Mouse (Mus musculus) midbrain, embryonic 16.5 days (tissue): ENCODE data around the gene Gm49383. TPM values are rescaled to one million over a fixed set of nuclear protein-coding genes. Genes with fewer than 3 reads are reported as not detected.
A peak's percentile ranks its signal among the peaks of the same experiment; 100 is the strongest.

Experiments used
- ATAC-seq: fragments of 200-750 bp; cut with Nextera tagmentation; 2 replicates; pipeline ENCODE4 v1.8.0; 2017; ENCODE audit warnings: moderate TSS enrichment
- H3K27ac ChIP-seq: fragments of 300-500 bp; sonication (generic); 2 replicates; pipeline ENCODE4 v1.5.1; 2014; ENCODE audit warnings: mild to moderate bottlenecking, low read length, mixed read lengths
- H3K27me3 ChIP-seq: fragments of 300-500 bp; sonication (generic); 2 replicates; pipeline ENCODE4 v1.6.1; 2014; ENCODE audit warnings: low read depth, low read length, mixed read lengths; ENCODE audit not compliant: control insufficient read depth, insufficient read depth
- H3K36me3 ChIP-seq: fragments of 300-500 bp; sonication (generic); 2 replicates; pipeline ENCODE4 v1.6.1; 2014; ENCODE audit warnings: mild to moderate bottlenecking, low read length, moderate library complexity, mixed read lengths; ENCODE audit not compliant: control insufficient read depth, insufficient read depth
- H3K4me1 ChIP-seq: fragments of 300-500 bp; sonication (generic); 2 replicates; pipeline ENCODE4 v1.6.1; 2014; ENCODE audit warnings: mild to moderate bottlenecking, low read length, mixed read lengths; ENCODE audit not compliant: control insufficient read depth, insufficient read depth
- H3K4me2 ChIP-seq: fragments of 300-500 bp; sonication (generic); 2 replicates; pipeline ENCODE4 v1.6.1; 2014; ENCODE audit warnings: mild to moderate bottlenecking, low read length, mixed read lengths
- H3K4me3 ChIP-seq: fragments of 300-500 bp; sonication (generic); 2 replicates; pipeline ENCODE4 v1.5.1; 2014; ENCODE audit warnings: low read depth, mild to moderate bottlenecking, low read length, moderate library complexity, mixed read lengths
- H3K9ac ChIP-seq: fragments of 300-500 bp; sonication (generic); 2 replicates; pipeline ENCODE4 v1.6.1; 2014; ENCODE audit warnings: low read depth, low read length, mixed read lengths
- H3K9me3 ChIP-seq: fragments of 300-500 bp; sonication (generic); replicated peaks from 2 replicates; pipeline ENCODE4 v1.6.1; 2014; ENCODE audit warnings: mild to moderate bottlenecking, low read length, mixed read lengths; ENCODE audit not compliant: control insufficient read depth, poor library complexity, severe bottlenecking
- WGBS: fragments of 180-500 bp; shearing (Covaris S2); extraction: QIAGEN DNeasy Blood & Tissue Kit; methylation state at CpG from one replicate; pipeline ENCODE4 v1.1.7; 2014; 5-methylcytosine and 5-hydroxymethylcytosine counted together
- polyA plus RNA-seq: library from polyadenylated mRNA; unstranded; fragments of >200 nt; fragmentation: Nextera tagmentation; extraction: Ambion mirVana; gene quantifications from 2 replicates; pipeline ENCODE4 v1.2.1, GENCODE M21; 2015

The Gm49383 gene
- polyA plus RNA-seq, 1 experiment from 2014 or later: 14.7 TPM

DNA sequence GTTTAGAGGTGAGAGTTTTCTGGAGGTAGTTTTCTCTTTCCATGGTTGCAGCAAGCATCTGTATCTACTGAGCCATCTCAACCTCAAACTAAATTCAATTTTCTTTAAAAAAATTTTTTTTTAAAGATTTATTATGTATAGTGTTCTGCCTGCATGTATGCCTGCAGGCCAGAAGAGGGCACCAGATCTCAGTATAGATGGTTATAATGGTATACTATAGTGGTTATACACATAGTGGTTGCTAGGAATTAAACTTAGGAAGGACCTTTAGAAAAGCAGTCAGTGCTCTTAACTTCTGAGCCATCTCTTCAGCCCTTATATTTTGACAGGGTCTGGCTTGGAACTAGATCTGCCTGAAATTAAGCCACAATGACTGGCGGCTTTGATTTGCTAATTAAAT lies 6.4 kb downstream of the Gm49383 start:
- Histone ChIP-seq H3K27me3 (no peaks in the 10 kb centered on the region), H3K9me3 (no peaks in the 10 kb centered on the region), H3K4me2 (no peak overlapping the region), H3K4me1 (peaks cover 18% of the 10 kb centered on the region), H3K36me3 (peaks cover 5% of the 10 kb centered on the region; the same call in 1 of the 2 replicates), H3K27ac (no peak overlapping the region), H3K9ac (no peak overlapping the region), H3K4me3 (no peak overlapping the region)
- ATAC-seq: no peak
- 97% methylated on average over 1 of the region's 1 CpGs for WGBS

DNA sequence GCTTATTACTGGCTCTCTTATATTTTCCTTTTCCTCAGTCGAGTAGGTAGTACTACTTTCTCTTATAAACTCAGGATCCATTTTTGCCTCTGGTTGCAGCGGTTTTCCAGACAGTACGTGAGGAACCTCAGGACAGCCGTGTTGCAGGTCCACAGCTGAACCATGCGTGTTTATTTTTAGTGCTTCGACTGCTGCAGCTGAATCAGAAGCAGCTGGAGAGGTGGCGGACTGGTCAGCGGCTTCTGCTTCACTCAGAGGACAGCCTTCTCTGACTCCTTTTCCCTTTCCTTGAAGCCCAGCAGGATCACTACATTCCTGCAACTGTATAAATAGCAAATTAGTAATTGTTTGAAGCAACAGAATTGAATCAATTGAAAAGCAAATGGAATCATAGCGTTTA lies 6.8 kb downstream of the Gm49383 start:
- Histone ChIP-seq H3K4me3 (no peak overlapping the region), H3K27me3 (no peaks in the 10 kb centered on the region), H3K9me3 (no peaks in the 10 kb centered on the region), H3K4me2 (no peak overlapping the region), H3K4me1 (peaks cover 20% of the 10 kb centered on the region), H3K27ac (no peak overlapping the region), H3K9ac (no peak overlapping the region), H3K36me3 (peaks cover 5% of the 10 kb centered on the region; the same call in 1 of the 2 replicates)
- WGBS: 94% methylated on average over 9 of the region's 9 CpGs
- no peak for ATAC-seq

DNA sequence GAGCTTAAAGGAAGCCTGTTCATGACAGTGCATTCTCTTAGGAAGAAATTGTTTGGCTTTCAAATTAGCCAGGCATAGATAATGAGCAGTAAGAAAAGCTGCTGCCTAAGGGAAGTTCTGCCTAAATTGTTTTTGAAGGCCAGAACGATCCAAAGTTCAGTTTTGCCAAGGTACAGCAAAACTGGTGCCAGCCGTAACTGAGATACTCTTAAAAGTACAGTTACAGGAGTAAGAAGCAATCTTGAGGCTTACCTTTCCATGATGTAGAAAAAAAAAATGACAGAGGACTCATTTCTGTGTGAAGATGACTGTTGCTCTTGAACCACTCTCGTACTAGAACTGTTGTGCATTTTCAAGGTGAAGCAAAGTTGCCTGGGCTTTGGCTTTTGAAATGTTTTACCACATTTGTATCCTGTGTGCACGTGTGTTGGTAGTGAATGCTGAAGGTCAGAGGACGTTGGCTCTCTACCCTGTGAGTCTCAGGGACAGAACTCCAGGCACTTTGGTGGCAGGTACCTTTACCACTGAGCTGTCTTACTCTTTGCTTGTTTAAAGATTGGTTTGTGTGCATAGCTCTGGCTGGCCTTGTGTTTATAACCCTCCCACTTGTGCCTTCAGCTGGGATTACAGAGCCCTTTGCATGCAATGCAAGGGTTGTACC lies 10.0 kb downstream of the Gm49383 start:
- H3K4me2 ChIP-seq: no peak overlapping the region; the same call in 1 of the 2 replicates
- H3K27ac ChIP-seq: no peak overlapping the region
- H3K4me1 ChIP-seq: peaks cover 30% of the 10 kb centered on the region
- no peak overlapping the region for H3K4me3 ChIP-seq
- H3K27me3 ChIP-seq: no peaks in the 10 kb centered on the region
- no peak overlapping the region for H3K9ac ChIP-seq
- 75% methylated on average over 5 of the region's 5 CpGs for WGBS
- no peak for ATAC-seq
- peaks cover 5% of the 10 kb centered on the region; the same call in 1 of the 2 replicates for H3K36me3 ChIP-seq
- H3K9me3 ChIP-seq: no peaks in the 10 kb centered on the region

DNA sequence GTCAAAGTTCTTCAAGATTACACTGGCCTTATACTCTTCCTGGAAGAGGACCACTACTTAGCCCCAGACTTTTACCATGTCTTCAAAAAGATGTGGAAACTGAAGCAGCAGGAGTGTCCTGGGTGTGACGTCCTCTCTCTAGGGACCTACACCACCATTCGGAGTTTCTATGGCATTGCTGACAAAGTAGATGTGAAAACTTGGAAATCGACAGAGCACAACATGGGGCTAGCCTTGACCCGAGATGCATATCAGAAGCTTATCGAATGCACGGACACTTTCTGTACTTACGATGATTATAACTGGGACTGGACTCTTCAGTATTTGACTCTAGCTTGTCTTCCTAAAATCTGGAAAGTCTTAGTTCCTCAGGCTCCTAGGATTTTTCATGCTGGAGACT lies 11.5 kb downstream of the Gm49383 start:
- Histone ChIP-seq H3K4me1 (peaks cover 30% of the 10 kb centered on the region), H3K4me3 (peak overlapping the region; percentile 88), H3K27me3 (no peaks in the 10 kb centered on the region), H3K9me3 (no peaks in the 10 kb centered on the region), H3K36me3 (peaks cover 5% of the 10 kb centered on the region; the same call in 1 of the 2 replicates), H3K9ac (peak overlapping the region; percentile 87), H3K27ac (no peak overlapping the region), H3K4me2 (peak overlapping the region; percentile 94)
- no peak for ATAC-seq
- WGBS: 72% methylated on average over 7 of the region's 7 CpGs

DNA sequence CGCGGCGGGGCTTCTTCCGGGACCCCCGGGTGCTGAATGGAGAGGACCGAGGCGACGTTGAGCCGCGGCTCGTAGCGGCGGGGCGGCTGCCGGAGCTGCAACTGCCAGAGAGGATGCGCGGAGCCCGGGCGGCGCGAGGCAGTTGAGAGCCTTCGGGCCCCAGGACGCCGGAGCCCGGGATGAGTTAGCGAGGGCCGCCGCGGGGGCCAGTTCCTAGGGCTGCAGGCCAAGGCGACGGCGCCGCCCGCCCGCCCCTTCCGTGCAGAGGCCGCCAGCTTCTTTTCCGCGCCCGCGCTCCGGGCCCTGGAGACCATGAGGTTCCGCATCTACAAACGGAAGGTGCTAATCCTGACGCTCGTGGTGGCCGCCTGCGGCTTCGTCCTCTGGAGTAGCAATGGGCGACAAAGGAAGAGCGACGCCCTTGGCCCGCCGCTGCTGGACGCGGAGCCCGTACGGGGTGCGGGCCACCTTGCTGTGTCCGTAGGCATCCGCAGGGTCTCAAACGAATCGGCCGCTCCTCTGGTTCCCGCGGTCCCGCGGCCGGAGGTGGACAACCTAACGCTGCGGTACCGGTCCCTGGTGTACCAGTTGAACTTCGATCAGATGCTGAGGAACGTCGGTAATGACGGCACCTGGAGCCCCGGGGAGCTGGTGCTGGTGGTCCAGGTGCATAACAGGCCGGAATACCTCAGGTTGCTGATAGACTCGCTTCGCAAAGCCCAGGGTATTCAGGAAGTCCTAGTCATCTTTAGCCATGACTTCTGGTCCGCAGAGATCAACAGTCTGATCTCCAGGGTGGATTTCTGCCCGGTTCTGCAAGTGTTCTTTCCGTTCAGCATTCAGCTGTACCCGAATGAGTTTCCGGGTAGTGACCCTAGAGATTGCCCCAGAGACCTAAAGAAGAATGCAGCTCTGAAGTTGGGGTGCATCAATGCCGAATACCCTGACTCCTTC lies 12.3 kb downstream of the Gm49383 start:
- ATAC-seq: peak; percentile 80
- Histone ChIP-seq H3K27me3 (no peaks in the 10 kb centered on the region), H3K9me3 (no peaks in the 10 kb centered on the region), H3K4me1 (peaks cover 30% of the 10 kb centered on the region), H3K4me2 (peak overlapping the region; percentile 94), H3K27ac (peak overlapping the region; percentile 94), H3K36me3 (no peaks in the 10 kb centered on the region), H3K9ac (peak overlapping the region; percentile 87), H3K4me3 (peak overlapping the region; percentile 88)
- 1% methylated on average over 86 of the region's 86 CpGs for WGBS

DNA sequence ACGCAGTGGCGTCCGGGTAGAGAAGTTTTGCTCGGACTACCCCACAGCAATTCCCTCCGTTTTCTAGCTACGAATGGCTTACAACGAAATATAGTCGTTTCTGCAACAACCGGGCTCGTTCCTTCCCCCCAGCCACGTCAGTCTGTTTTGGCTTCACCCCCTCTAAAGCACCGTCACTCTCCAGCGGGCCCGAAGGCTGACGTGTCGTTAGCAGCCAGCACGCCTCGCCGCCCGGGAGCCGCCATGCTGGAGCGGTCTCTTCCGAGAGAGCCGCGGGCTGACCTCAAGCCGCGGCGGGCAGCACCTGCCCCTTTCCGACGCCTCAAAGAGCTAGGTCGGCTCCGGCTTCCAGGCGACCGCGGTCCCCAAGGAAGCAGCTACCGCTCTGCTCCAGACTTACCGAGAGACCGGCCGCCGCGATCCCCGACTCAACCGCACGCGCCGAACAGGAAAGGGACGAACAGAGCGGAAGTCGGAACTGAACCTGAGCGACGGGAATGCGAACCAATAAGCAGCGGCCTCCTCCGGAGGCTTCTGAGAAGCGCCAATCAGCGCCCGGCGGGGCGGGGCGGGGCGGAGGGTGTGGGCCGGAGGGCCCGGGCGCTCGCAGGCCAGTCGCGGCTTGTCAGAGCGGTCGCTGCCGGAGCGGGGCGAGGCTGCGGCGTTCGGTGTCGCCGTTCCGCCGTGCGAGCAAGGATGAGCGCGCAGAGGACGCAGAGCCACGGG lies 13.2 kb downstream of the Gm49383 start, which contains the start of the genes Rpl36al and Mgat2:
Gene Rpl36al, minus strand, starts transcription at position 501 of the 726 bp plus-strand sequence.
Gene Mgat2, plus strand, starts transcription at position 575 of the 726 bp plus-strand sequence.
- H3K9me3 ChIP-seq: no peaks in the 10 kb centered on the region
- WGBS: under 1% methylated on average over 73 of the region's 84 CpGs
- peak within 1 kb of the TSS; percentile 87 for H3K9ac ChIP-seq
- H3K4me2 ChIP-seq: peak within 1 kb of the TSS; percentile 94
- H3K27ac ChIP-seq: peak within 1 kb of the TSS; percentile 94
- peak; percentile 99 for ATAC-seq
- peak within 1 kb of the TSS; percentile 88 for H3K4me3 ChIP-seq
- peaks cover 30% of the 10 kb centered on the region for H3K4me1 ChIP-seq
- no peaks in the 10 kb centered on the region for H3K27me3 ChIP-seq
- H3K36me3 ChIP-seq: no peaks in the 10 kb centered on the region

DNA sequence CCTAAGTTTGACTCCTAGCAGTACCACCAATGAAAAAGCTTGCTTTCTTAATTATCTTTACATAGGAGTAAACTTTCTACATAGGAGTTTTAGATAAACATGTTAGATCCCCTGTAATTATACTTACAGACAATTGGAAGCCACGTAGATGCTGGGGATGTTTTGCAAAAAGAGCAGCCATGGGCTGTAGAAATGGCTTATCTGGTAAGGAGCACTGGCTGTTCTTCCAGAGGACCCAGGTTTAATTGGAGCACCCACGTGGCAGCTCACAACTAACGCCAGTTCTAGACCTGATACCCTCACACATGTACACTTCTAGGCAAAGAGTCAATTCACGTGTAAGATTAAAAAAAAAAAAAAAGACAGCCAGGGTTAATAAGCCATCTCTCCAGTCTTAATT lies 15.1 kb downstream of the Gm49383 start:
- no peaks in the 10 kb centered on the region for H3K27me3 ChIP-seq
- H3K27ac ChIP-seq: no peak overlapping the region
- ATAC-seq: no peak
- H3K9me3 ChIP-seq: no peaks in the 10 kb centered on the region
- H3K4me1 ChIP-seq: peaks cover 21% of the 10 kb centered on the region
- H3K9ac ChIP-seq: no peak overlapping the region
- 93% methylated on average over 4 of the region's 4 CpGs for WGBS
- no peak overlapping the region for H3K4me3 ChIP-seq
- H3K4me2 ChIP-seq: no peak overlapping the region
- H3K36me3 ChIP-seq: no peaks in the 10 kb centered on the region

DNA sequence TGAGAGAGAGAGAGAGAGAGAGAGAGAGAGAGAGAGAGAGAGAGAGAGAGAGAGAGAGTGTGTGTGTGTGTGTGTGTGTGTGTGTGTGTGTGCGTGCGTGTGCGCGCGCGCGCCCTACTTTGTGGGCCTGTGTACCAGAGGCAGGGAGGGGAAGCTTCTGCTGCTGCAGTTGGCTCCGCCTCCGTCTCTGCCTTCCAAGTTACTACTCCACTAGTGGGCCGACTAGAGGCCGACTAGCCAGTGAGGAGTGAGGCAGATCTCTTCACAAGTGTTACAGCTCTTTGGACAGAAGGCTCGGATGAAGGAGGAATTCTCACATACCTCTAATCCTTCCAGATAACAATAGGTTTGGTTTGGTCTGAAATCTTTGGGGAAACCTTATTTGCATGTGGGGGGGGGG lies 17.5 kb downstream of the Gm49383 start:
- H3K4me2 ChIP-seq: no peak overlapping the region
- ATAC-seq: no peak
- H3K27me3 ChIP-seq: no peaks in the 10 kb centered on the region
- H3K9me3 ChIP-seq: no peaks in the 10 kb centered on the region
- H3K36me3 ChIP-seq: no peaks in the 10 kb centered on the region
- H3K4me1 ChIP-seq: peaks cover 7% of the 10 kb centered on the region
- H3K27ac ChIP-seq: no peak overlapping the region
- H3K4me3 ChIP-seq: no peak overlapping the region
- 70% methylated on average over 12 of the region's 12 CpGs for WGBS
- H3K9ac ChIP-seq: no peak overlapping the region
